Mouse (Mus musculus) stomach, postnatal 0 days (tissue): Measurements from ENCODE around the gene Lingo1.

Experiments
- CTCF ChIP-seq: IDR thresholded peaks from 2 replicates; pipeline ENCODE4 v1.5.1; 2016; ENCODE audit warnings: antibody characterized with exemption, low read depth, mild to moderate bottlenecking, moderate library complexity
- EP300 ChIP-seq: optimal IDR thresholded peaks from 2 replicates; pipeline ENCODE3; 2016; ENCODE audit warnings: antibody characterized with exemption

- TF ChIP-seq CTCF: peak; percentile 25; the same call in 1 of the 2 replicates
- TF ChIP-seq EP300: no peak
Observed at GRCm38 (mm10) chr9:56651586-56651985, 144.7 kb downstream of the Lingo1 start.
